Mouse (Mus musculus): Measurements from ENCODE around the gene Loxl3.

DNA sequence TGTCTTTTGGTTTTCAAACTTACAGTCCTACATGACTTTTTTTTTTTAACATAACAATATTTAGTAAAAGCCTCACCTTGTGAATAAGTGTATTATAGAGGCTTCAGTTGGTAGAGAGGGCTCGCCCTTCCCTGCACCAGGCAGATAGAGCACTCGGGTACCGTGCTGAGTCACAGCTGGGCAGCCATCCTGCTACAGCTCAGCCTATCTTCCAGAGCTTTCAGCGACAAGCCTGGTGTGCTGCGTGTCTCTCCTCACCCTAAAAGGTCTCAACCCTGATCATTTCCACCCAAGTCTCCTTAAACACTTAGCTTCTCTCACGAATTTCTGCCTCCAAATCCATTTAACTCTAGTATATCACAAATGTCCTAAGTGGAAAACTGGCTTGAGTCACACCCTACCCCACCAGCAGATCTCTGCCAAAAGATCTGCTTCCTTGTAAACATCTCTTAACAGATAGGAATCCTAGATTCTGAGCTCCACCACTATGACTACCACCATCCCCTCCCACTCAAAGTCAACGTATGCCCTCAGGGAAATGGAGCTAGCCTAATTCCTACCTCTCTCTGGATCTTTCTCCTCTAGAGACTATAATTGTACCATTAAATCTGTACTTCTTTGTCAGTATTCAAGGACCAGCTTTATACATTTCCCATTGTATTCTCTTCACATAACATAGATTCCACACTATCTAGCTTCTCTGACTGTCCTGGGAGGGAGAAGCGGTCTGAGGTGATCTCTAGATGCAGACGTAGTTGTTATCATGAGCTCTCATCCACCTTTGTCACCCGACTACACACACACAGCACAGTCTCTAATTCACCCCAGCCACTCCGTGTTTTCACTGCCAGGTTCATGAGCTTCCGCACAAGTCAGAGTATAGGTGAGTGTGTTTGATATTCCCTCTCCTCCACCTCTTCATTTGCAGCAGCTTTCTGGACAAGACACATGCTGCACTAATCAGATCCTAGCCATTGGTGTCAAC is 19.2 kb upstream of the Loxl3 start:
- no peak for TF ChIP-seq CTCF (IDR thresholded peaks at IDR 0.05; ENCODE audit: low read depth)
- no peak for TF ChIP-seq EP300 (IDR thresholded peaks at IDR 0.05; ENCODE audit: low read depth)
